Mouse (Mus musculus) E14TG2a.4 (cell line): Measurements from ENCODE around the gene Rrp1.

Source experiments
- H3K27me3 ChIP-seq: 2 replicates; pipeline ENCODE4 v1.6.1; 2014; ENCODE audit warnings: low read length, control low read depth; ENCODE audit not compliant: insufficient read depth
- H3K36me3 ChIP-seq: 2 replicates; pipeline ENCODE4 v1.6.1; 2014; ENCODE audit warnings: low read length, control low read depth; ENCODE audit not compliant: insufficient read depth
- H3K4me1 ChIP-seq: replicated peaks from 2 replicates; pipeline ENCODE4 v1.6.1; 2014; ENCODE audit warnings: low read depth, low read length, control low read depth
- H3K4me3 ChIP-seq: replicated peaks from 2 replicates; pipeline ENCODE4 v1.5.1; 2014; ENCODE audit warnings: mild to moderate bottlenecking, low read length
- H3K9me3 ChIP-seq: 2 replicates; pipeline ENCODE4 v1.6.1; 2014; ENCODE audit warnings: low read length, control low read depth
- CTCF ChIP-seq: conservative IDR thresholded peaks from 2 replicates; pipeline ENCODE4 v1.5.1; 2014; ENCODE audit warnings: low read length
- NANOG ChIP-seq: IDR thresholded peaks from 2 replicates; pipeline ENCODE4 v1.6.1; 2014; ENCODE audit warnings: borderline replicate concordance, low read length, mixed read lengths
- POU5F1 ChIP-seq: IDR thresholded peaks from 2 replicates; pipeline ENCODE4 v1.6.1; 2014; ENCODE audit warnings: low read length, borderline replicate concordance

Rrp1 gene

GRCm38 (mm10) chr10:78351887-78352665, 60.8 kb downstream of the Rrp1 start, which contains the start of gene Agpat3:
Gene Agpat3 (minus strand): TSS chr10:78352489.
- peaks cover 12% of the 10 kb centered on the region for H3K36me3 ChIP-seq
- no peak for TF ChIP-seq NANOG
- no peaks in the 10 kb centered on the region for H3K9me3 ChIP-seq
- peaks cover 52% of the 10 kb centered on the region for H3K4me1 ChIP-seq
- peaks cover 53% of the 10 kb centered on the region for H3K27me3 ChIP-seq
- H3K4me3 ChIP-seq: peak within 1 kb of the TSS; percentile 86

DNA sequence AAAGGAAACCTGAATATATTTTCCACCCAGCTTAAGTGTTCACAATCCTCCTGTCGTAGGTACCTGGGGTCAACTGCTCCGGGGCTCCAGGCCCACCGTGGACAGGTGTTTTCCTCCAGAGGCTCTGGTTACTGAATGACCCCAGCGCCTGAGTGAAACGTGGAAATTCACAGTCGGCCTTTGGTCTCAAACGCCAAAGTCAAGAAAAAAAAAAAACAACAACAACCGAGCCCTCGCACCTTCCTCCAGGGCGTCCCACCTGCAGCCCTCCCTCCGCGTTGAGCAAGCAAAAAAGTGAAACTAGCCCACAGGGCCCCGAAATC, 61.3 kb downstream of the Rrp1 start:
- TF ChIP-seq NANOG: no peak
- TF ChIP-seq CTCF: no peak
- no peak for TF ChIP-seq POU5F1
- H3K36me3 ChIP-seq: peaks cover 12% of the 10 kb centered on the region
- peaks cover 52% of the 10 kb centered on the region for H3K4me1 ChIP-seq

GRCm38 (mm10) chr10:78350796-78351556, 61.9 kb downstream of the Rrp1 start:
- peak overlapping the region; percentile 86 for H3K4me3 ChIP-seq
- no peaks in the 10 kb centered on the region for H3K9me3 ChIP-seq
- peaks cover 12% of the 10 kb centered on the region for H3K36me3 ChIP-seq
- H3K4me1 ChIP-seq: peaks cover 50% of the 10 kb centered on the region
- H3K27me3 ChIP-seq: peaks cover 53% of the 10 kb centered on the region
- TF ChIP-seq NANOG: no peak
- no peak for TF ChIP-seq CTCF
- TF ChIP-seq POU5F1: no peak

More for the DNA sequence above, 61.3 kb downstream of the Rrp1 start:
- H3K27me3 ChIP-seq: peaks cover 53% of the 10 kb centered on the region
- H3K4me3 ChIP-seq: peak overlapping the region; percentile 86
- no peaks in the 10 kb centered on the region for H3K9me3 ChIP-seq
